Mouse (Mus musculus) G1E (cell line): ENCODE results near the gene Plod1.

ENCODE experiments used
- CTCF ChIP-seq: IDR thresholded peaks from 2 replicates; pipeline ENCODE4 v1.5.1; 2012; ENCODE audit warnings: low read depth, low read length, inconsistent platforms, mixed read lengths
- GATA1 ChIP-seq: IDR thresholded peaks from 2 replicates; pipeline ENCODE4 v1.6.1; 2012; ENCODE audit warnings: borderline replicate concordance, low read length, inconsistent platforms, mixed read lengths
- GATA2 ChIP-seq: IDR thresholded peaks from 2 replicates; pipeline ENCODE4 v1.6.1; 2012; ENCODE audit warnings: low read depth, low read length, inconsistent platforms, borderline replicate concordance
- POLR2AphosphoS5 ChIP-seq: IDR thresholded peaks from 2 replicates; pipeline ENCODE4 v1.6.1; 2012; ENCODE audit warnings: low read depth, low read length, inconsistent platforms; ENCODE audit not compliant: insufficient replicate concordance

- TF ChIP-seq CTCF, result no peak
- TF ChIP-seq GATA2, result no peak
- no peak for TF ChIP-seq GATA1
- no peak for TF ChIP-seq POLR2AphosphoS5
Observed at GRCm38 (mm10) chr4:147868450-147869031, 68.0 kb downstream of the Plod1 start, which contains the start of the genes Miip and Fv1.
